Mouse (Mus musculus) heart, embryonic 14.5 days (tissue): Measurements from ENCODE around the gene Npas3. TPM values are rescaled to one million over a fixed set of nuclear protein-coding genes. Genes with fewer than 3 reads are reported as not detected.

ENCODE experiments used
- ATAC-seq: fragments of 200-750 bp; cut with Nextera tagmentation; 2 replicates; pipeline ENCODE4 v1.8.0; 2017; ENCODE audit warnings: low read depth, moderate TSS enrichment; ENCODE audit not compliant: insufficient number of reproducible peaks, insufficient read depth, low FRiP score
- H3K27ac ChIP-seq, 2 experiments: fragments of 200-500 bp in 1 of 2; fragments of 300-500 bp in 1 of 2; sonication (generic) in 1 of 2; replicated peaks in 1 of 2; 2 replicates each; pipeline ENCODE4 v1.5.1; 2012 to 2014; ENCODE audit warnings: low read depth in 2 of 2, low read length in 2 of 2, control low read depth in 1 of 2, mild to moderate bottlenecking in 1 of 2, mixed read lengths in 1 of 2; ENCODE audit not compliant: control insufficient read depth in 1 of 2, insufficient read depth in 1 of 2
- H3K27me3 ChIP-seq: fragments of 300-500 bp; sonication (generic); 2 replicates; pipeline ENCODE4 v1.6.1; 2014; ENCODE audit warnings: mild to moderate bottlenecking, low read length, control low read depth; ENCODE audit not compliant: control insufficient read depth, insufficient read depth
- H3K36me3 ChIP-seq: fragments of 300-500 bp; sonication (generic); 2 replicates; pipeline ENCODE4 v1.6.1; 2014; ENCODE audit warnings: mild to moderate bottlenecking, control low read depth, low read length, mixed read lengths; ENCODE audit not compliant: control insufficient read depth, insufficient read depth
- H3K4me1 ChIP-seq, 2 experiments: fragments of 200-500 bp in 1 of 2; fragments of 300-500 bp in 1 of 2; sonication (generic) in 1 of 2; 2 replicates each; pipeline ENCODE4 v1.6.1; 2012 to 2014; ENCODE audit warnings: low read length in 2 of 2, control low read depth in 1 of 2, mixed read lengths in 1 of 2; ENCODE audit not compliant: control insufficient read depth in 2 of 2, insufficient read depth in 2 of 2
- H3K4me2 ChIP-seq: fragments of 300-500 bp; sonication (generic); 2 replicates; pipeline ENCODE4 v1.6.1; 2014; ENCODE audit warnings: mild to moderate bottlenecking, low read length
- H3K4me3 ChIP-seq, 2 experiments: fragments of 200-500 bp in 1 of 2; fragments of 300-500 bp in 1 of 2; sonication (generic) in 1 of 2; 2 replicates each; pipeline ENCODE4 v1.5.1; 2012 to 2014; ENCODE audit warnings: low read length in 2 of 2, mild to moderate bottlenecking in 2 of 2, control low read depth in 1 of 2, low read depth in 1 of 2, moderate library complexity in 1 of 2; ENCODE audit not compliant: control insufficient read depth in 1 of 2, insufficient read depth in 1 of 2
- H3K9ac ChIP-seq: fragments of 300-500 bp; sonication (generic); 2 replicates; pipeline ENCODE4 v1.6.1; 2014; ENCODE audit warnings: mild to moderate bottlenecking, low read length
- H3K9me3 ChIP-seq: fragments of 300-500 bp; sonication (generic); 2 replicates; pipeline ENCODE4 v1.6.1; 2016; ENCODE audit warnings: low read length, control low read depth; ENCODE audit not compliant: control insufficient read depth
- WGBS: fragments of 180-500 bp; shearing (Covaris S2); extraction: QIAGEN DNeasy Blood & Tissue Kit; methylation state at CpG from one replicate; pipeline ENCODE4 v1.1.7; 2014; 5-methylcytosine and 5-hydroxymethylcytosine counted together
- polyA plus RNA-seq: library from polyadenylated mRNA; unstranded; fragments of >200 nt; fragmentation: Nextera tagmentation; extraction: Ambion mirVana; gene quantifications from 2 replicates; pipeline ENCODE4 v1.2.1, GENCODE M21; 2014

Npas3 gene
- polyA plus RNA-seq, 1 experiment from 2014 or later = 1.3 TPM

DNA sequence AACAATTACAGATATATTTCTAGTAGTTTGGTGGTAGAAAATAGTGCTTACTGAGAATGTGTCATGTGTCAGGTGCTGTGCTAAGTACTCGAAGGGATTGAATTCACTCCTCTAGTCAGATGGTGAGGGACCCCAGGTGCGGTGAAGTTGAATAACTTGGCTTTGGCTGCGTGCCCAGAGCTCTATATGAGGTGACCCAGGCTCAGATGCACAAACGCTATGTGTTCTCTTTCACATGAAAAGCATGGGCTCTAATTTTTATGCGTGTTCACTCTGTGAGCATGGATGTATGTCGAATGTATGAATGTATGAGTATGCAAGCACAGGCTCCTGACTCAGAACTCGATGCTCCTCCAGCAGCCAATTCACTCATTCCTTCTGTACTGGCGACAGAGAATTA, 199.0 kb downstream of the Npas3 start:
- no peaks in the 10 kb centered on the region for H3K36me3 ChIP-seq
- H3K9ac ChIP-seq = no peak overlapping the region
- H3K27ac ChIP-seq = no peak overlapping the region
- H3K27me3 ChIP-seq = no peaks in the 10 kb centered on the region
- no peaks in the 10 kb centered on the region for H3K4me1 ChIP-seq
- no peak overlapping the region for H3K4me2 ChIP-seq
- WGBS = 73% methylated on average over 8 of the region's 8 CpGs
- no peaks in the 10 kb centered on the region for H3K9me3 ChIP-seq
- ATAC-seq = no peak
- no peak overlapping the region for H3K4me3 ChIP-seq

DNA sequence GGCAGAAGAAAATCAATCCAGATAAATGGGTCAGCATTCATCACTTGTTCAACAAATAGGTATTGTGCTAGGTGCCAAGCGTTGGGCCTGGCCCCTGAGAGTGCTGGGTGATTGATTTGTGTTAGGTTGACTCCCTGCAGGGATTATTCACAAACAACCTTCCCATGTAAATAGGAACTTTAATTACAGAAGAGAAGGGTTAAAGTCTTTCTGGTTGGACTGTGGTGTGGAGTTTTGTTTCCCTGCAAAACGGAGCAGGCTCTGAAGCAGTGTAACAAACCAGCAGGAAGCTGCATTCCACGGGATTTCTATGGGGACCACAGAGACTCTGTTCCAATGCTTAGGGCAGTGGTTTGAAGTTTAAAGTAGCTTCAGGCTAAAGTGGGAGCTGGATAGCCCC, 199.6 kb downstream of the Npas3 start:
- Histone ChIP-seq H3K9me3 (no peaks in the 10 kb centered on the region), H3K27me3 (no peaks in the 10 kb centered on the region), H3K27ac (no peak overlapping the region), H3K4me2 (no peak overlapping the region), H3K4me3 (no peak overlapping the region), H3K36me3 (no peaks in the 10 kb centered on the region), H3K4me1 (no peaks in the 10 kb centered on the region), H3K9ac (no peak overlapping the region)
- 44% methylated on average over 3 of the region's 3 CpGs for WGBS
- no peak for ATAC-seq

- Histone ChIP-seq H3K27me3 (no peaks in the 10 kb centered on the region), H3K9ac (no peak overlapping the region), H3K4me3 (no peak overlapping the region), H3K36me3 (no peaks in the 10 kb centered on the region), H3K4me1 (no peaks in the 10 kb centered on the region), H3K9me3 (no peaks in the 10 kb centered on the region), H3K27ac (no peak overlapping the region), H3K4me2 (no peak overlapping the region)
- ATAC-seq = no peak
Measured at GRCm38 (mm10) chr12:53467549-53467948, 219.1 kb downstream of the Npas3 start.

GRCm38 (mm10) chr12:53474486-53474885, 226.0 kb downstream of the Npas3 start:
- no peak overlapping the region for H3K27ac ChIP-seq

DNA sequence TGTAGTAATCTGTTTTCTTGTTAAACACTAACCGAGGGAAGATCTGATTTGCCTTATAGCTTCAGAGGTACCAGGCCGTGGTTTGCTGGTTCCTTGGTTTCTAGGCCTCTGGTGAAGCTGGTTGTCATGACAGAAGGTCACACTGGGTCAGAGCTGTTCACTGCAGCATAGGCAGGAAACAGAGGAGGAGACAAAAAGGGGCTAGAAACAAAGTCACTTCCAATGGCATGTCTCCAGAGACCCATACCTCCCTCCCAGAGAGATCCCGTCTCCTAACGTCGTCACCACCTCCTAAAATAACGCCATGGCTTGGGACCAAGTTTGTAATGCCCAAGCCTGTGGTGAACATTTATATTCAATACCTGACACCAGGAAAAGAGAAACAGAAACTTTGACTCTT, 236.4 kb downstream of the Npas3 start:
- no peaks in the 10 kb centered on the region for H3K27me3 ChIP-seq
- no peaks in the 10 kb centered on the region for H3K9me3 ChIP-seq
- H3K4me3 ChIP-seq = no peak overlapping the region
- H3K36me3 ChIP-seq = no peaks in the 10 kb centered on the region
- no peaks in the 10 kb centered on the region for H3K4me1 ChIP-seq
- WGBS = 61% methylated on average over 6 of the region's 6 CpGs
- no peak overlapping the region for H3K27ac ChIP-seq
- H3K4me2 ChIP-seq = no peak overlapping the region
- ATAC-seq = no peak
- H3K9ac ChIP-seq = no peak overlapping the region

More at GRCm38 (mm10) chr12:53474486-53474885, 226.0 kb downstream of the Npas3 start:
- no peak overlapping the region for H3K4me2 ChIP-seq
- no peaks in the 10 kb centered on the region for H3K9me3 ChIP-seq
- no peaks in the 10 kb centered on the region for H3K4me1 ChIP-seq
- H3K9ac ChIP-seq = no peak overlapping the region
- no peaks in the 10 kb centered on the region for H3K27me3 ChIP-seq
- H3K36me3 ChIP-seq = no peaks in the 10 kb centered on the region
- no peak overlapping the region for H3K4me3 ChIP-seq
- no peak for ATAC-seq

DNA sequence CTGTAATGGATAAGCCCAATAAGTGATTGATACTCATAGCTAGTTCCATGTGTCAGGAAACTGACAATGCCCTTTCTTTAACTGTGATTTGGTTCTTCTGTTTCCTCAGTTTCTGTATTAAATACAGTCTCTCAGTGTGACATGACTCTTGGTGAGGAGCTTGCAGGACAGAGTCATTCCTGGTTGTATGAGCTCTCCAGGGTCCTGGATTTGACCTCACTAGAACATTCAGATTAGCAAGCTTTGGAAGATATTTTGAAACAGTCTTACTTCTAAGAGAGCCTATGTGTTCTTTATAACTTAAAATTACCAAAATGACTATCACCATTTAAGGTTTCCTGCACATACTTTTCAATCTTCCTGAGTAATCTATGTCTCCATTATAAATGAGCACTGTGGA, 247.9 kb downstream of the Npas3 start:
- H3K27me3 ChIP-seq = no peaks in the 10 kb centered on the region
- no peak overlapping the region for H3K4me3 ChIP-seq
- H3K4me2 ChIP-seq = no peak overlapping the region
- no peak overlapping the region for H3K27ac ChIP-seq
- no peak overlapping the region for H3K9ac ChIP-seq
- H3K9me3 ChIP-seq = no peaks in the 10 kb centered on the region
- no peaks in the 10 kb centered on the region for H3K36me3 ChIP-seq
- ATAC-seq = no peak
- no peaks in the 10 kb centered on the region for H3K4me1 ChIP-seq

- 60% methylated on average over 4 of the region's 4 CpGs for WGBS
- Histone ChIP-seq H3K4me3 (no peak overlapping the region), H3K4me2 (no peak overlapping the region), H3K36me3 (no peaks in the 10 kb centered on the region), H3K27me3 (no peaks in the 10 kb centered on the region), H3K27ac (no peak overlapping the region), H3K4me1 (no peaks in the 10 kb centered on the region), H3K9me3 (peaks cover 2% of the 10 kb centered on the region; the same call in 1 of the 2 replicates), H3K9ac (no peak overlapping the region)
- no peak for ATAC-seq
Measured at GRCm38 (mm10) chr12:53514885-53515284, 266.4 kb downstream of the Npas3 start.

GRCm38 (mm10) chr12:53519556-53519955, 271.1 kb downstream of the Npas3 start:
- Histone ChIP-seq H3K27me3 (no peaks in the 10 kb centered on the region), H3K4me2 (no peak overlapping the region), H3K9me3 (no peaks in the 10 kb centered on the region), H3K4me3 (no peak overlapping the region), H3K4me1 (no peaks in the 10 kb centered on the region), H3K27ac (no peak overlapping the region), H3K36me3 (no peaks in the 10 kb centered on the region), H3K9ac (no peak overlapping the region)
- ATAC-seq = no peak
- 81% methylated on average over 4 of the region's 4 CpGs for whole genome bisulfite sequencing
